Mouse (Mus musculus) forebrain, embryonic 12.5 days (tissue): ENCODE measurements around the gene Prune2. TPM values are rescaled to one million over a fixed set of nuclear protein-coding genes. Genes with fewer than 3 reads are reported as not detected.
A peak's percentile ranks its signal among the peaks of the same experiment; 100 is the strongest.
"Not testable (repeated sequence)": the region's sequence is repeated elsewhere in the genome, so short reads cannot be mapped to it uniquely, and the experiment has no call there.

ENCODE experiments used
- ATAC-seq: fragments of 200-750 bp; cut with Nextera tagmentation; 2 replicates; pipeline ENCODE4 v1.8.0; 2017; ENCODE audit warnings: moderate TSS enrichment; ENCODE audit not compliant: low FRiP score
- H3K27ac ChIP-seq: fragments of 300-500 bp; sonication (generic); 2 replicates; pipeline ENCODE4 v1.5.1; 2016; ENCODE audit warnings: mild to moderate bottlenecking
- H3K27me3 ChIP-seq: fragments of 300-500 bp; sonication (generic); 2 replicates; pipeline ENCODE4 v1.6.1; 2016; ENCODE audit warnings: mild to moderate bottlenecking
- H3K36me3 ChIP-seq: fragments of 300-500 bp; sonication (generic); replicated peaks from 2 replicates; pipeline ENCODE4 v1.6.1; 2016; ENCODE audit warnings: mild to moderate bottlenecking
- H3K4me1 ChIP-seq: fragments of 300-500 bp; sonication (generic); 2 replicates; pipeline ENCODE4 v1.6.1; 2016
- H3K4me2 ChIP-seq: fragments of 300-500 bp; sonication (generic); 2 replicates; pipeline ENCODE4 v1.6.1; 2016; ENCODE audit warnings: mild to moderate bottlenecking, moderate library complexity
- H3K4me3 ChIP-seq: fragments of 300-500 bp; sonication (generic); replicated peaks from 2 replicates; pipeline ENCODE4 v1.5.1; 2016; ENCODE audit warnings: mild to moderate bottlenecking
- H3K9ac ChIP-seq: fragments of 300-500 bp; sonication (generic); 2 replicates; pipeline ENCODE4 v1.6.1; 2016; ENCODE audit warnings: mild to moderate bottlenecking
- H3K9me3 ChIP-seq: fragments of 300-500 bp; sonication (generic); 2 replicates; pipeline ENCODE4 v1.6.1; 2016
- WGBS: fragments of 180-500 bp; shearing (Covaris S2); methylation state at CpG from one replicate; pipeline ENCODE4 v1.1.7; 2016; 5-methylcytosine and 5-hydroxymethylcytosine counted together
- polyA plus RNA-seq: library from polyadenylated mRNA; unstranded; fragments of >200 nt; fragmentation: Nextera tagmentation; extraction: Ambion mirVana; gene quantifications from 2 replicates; pipeline ENCODE4 v1.2.1, GENCODE M21; 2016

The Prune2 gene
- polyA plus RNA-seq, 1 experiment from 2014 or later = 2.8 TPM

- Histone ChIP-seq H3K27ac (no peak overlapping the region), H3K9ac (no peak overlapping the region), H3K27me3 (no peaks in the 10 kb centered on the region), H3K4me2 (no peak overlapping the region), H3K4me1 (no peaks in the 10 kb centered on the region), H3K36me3 (no peaks in the 10 kb centered on the region), H3K4me3 (no peak overlapping the region), H3K9me3 (no peaks in the 10 kb centered on the region)
- ATAC-seq = no peak
- 90% methylated on average over 7 of the region's 7 CpGs for WGBS
Observed at GRCm38 (mm10) chr19:17166288-17166687, 210.4 kb downstream of the Prune2 start.

DNA sequence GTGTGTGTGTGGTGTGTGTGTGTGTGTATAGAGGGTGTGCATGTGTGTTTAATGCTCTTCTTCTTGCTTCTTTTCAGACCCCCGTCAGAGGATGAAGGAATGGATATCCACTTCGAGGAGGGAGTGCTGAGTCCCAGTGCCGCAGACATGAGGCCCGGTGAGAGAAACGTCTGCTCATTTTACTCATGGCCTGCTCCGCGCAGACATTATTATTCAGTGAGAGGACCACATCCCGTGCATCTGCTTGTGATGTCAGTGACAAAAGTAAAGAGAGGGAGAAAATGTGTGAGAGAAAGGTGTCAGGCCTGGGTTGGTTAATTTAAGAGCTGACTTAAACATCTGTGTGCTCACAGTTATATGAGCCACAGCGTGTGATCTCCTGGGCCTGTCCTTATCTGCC is 212.3 kb downstream of the Prune2 start:
- no peak for ATAC-seq
- 83% methylated on average over 9 of the region's 9 CpGs for WGBS
- H3K4me1 ChIP-seq = no peaks in the 10 kb centered on the region
- H3K36me3 ChIP-seq = no peaks in the 10 kb centered on the region
- H3K27ac ChIP-seq = no peak overlapping the region
- no peaks in the 10 kb centered on the region for H3K9me3 ChIP-seq
- H3K4me3 ChIP-seq = no peak overlapping the region
- H3K4me2 ChIP-seq = no peak overlapping the region
- H3K9ac ChIP-seq = no peak overlapping the region
- no peaks in the 10 kb centered on the region for H3K27me3 ChIP-seq

DNA sequence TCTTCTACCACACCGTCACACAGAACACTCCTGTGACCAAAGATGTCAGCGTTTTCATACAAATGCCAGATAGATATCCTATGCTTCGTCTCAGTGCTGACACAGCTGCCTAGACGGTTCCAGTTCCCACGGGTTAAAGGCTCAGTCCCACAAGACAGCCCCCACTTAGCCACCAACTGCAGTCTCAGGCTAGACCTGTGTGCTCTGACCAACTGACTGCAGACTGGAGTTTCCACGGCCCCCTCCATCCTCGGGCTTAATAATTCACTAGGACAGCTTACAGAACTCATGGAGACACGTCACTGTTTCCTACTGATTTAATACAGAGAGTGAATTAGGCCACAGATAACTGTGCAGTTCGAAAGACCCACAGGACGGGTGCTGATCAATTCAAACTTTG is 213.8 kb downstream of the Prune2 start:
- Histone ChIP-seq H3K9me3 (no peaks in the 10 kb centered on the region), H3K9ac (no peak overlapping the region), H3K27ac (no peak overlapping the region), H3K4me1 (no peaks in the 10 kb centered on the region), H3K4me2 (no peak overlapping the region), H3K4me3 (no peak overlapping the region), H3K27me3 (no peaks in the 10 kb centered on the region), H3K36me3 (no peaks in the 10 kb centered on the region)
- WGBS = 89% methylated on average over 10 of the region's 10 CpGs
- no peak for ATAC-seq

DNA sequence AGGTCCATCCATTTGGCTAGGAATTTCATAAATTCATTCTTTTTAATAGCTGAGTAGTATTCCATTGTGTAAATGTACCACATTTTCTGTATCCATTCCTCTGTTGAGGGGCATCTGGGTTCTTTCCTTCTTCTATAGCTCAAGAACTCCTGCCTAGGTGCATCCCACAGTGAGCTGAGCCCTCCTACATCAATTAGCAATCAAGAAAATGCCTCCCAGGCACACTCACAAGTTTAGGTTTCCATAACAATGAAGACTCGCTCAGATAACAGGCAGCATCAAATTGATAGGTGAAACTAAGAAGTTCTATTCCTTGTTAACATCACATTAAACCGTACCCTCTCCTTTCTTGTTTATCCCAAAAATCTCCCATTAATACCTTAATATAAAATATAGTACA is 218.6 kb downstream of the Prune2 start:
- H3K9me3 ChIP-seq, H3K36me3 ChIP-seq, H3K4me1 ChIP-seq, H3K4me2 ChIP-seq, H3K27me3 ChIP-seq, ATAC-seq, H3K4me3 ChIP-seq, H3K9ac ChIP-seq, H3K27ac ChIP-seq: not testable (repeated sequence)
- 90% methylated on average over 2 of the region's 2 CpGs for WGBS

DNA sequence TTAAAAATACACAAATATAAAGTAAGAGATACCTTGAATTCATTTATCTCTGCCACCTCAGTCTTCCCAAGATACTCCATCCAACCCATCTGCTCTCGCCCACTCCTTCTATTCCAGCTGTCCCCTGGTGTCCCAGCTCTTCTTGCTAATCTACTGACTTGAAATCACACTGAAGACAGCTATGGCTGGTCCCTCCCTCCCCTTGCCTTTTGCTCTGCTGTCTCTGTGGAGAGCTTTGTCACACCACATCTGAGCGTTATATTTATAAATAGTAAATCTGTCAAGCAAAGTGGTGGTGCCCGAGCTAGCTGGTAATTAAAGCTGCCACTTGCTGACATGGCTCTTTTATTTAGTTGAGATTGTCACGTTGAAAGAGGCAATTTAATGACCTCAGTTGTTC is 224.6 kb downstream of the Prune2 start:
- Histone ChIP-seq H3K4me2 (no peak overlapping the region), H3K9me3 (no peaks in the 10 kb centered on the region), H3K27me3 (no peaks in the 10 kb centered on the region), H3K4me3 (no peak overlapping the region), H3K4me1 (no peaks in the 10 kb centered on the region), H3K27ac (no peak overlapping the region), H3K36me3 (no peaks in the 10 kb centered on the region), H3K9ac (no peak overlapping the region)
- ATAC-seq = peak; percentile 39; the same call in 1 of the 2 replicates
- 27% methylated on average over 4 of the region's 4 CpGs for WGBS

DNA sequence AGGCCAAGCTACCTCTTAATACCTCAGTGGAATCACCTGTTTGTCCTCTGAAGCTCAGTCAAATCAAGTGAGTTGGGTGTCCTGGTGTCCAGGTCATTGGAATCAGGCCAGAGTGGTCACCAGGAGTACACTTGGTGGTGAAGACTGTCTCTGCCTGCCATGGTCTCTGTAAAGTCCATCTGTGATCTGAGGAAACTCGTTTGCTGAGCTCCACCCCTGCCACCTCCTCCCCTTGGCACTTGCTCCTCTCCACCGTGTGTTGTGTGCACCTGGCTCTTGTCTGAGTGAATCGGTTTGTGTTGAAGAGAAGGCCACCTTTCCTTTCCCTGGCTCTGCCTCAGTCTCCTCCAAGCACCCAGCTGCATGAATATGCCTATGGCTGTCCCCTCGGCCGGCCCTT is 238.8 kb downstream of the Prune2 start:
- H3K4me1 ChIP-seq = no peaks in the 10 kb centered on the region
- no peaks in the 10 kb centered on the region for H3K27me3 ChIP-seq
- H3K36me3 ChIP-seq = no peaks in the 10 kb centered on the region
- no peak for ATAC-seq
- H3K4me3 ChIP-seq = no peak overlapping the region
- no peak overlapping the region for H3K4me2 ChIP-seq
- H3K9me3 ChIP-seq = no peaks in the 10 kb centered on the region
- no peak overlapping the region for H3K9ac ChIP-seq
- H3K27ac ChIP-seq = no peak overlapping the region
- 86% methylated on average over 5 of the region's 5 CpGs for WGBS

- no peaks in the 10 kb centered on the region for H3K9me3 ChIP-seq
- H3K9ac ChIP-seq = no peak overlapping the region
- no peak for ATAC-seq
- H3K36me3 ChIP-seq = no peaks in the 10 kb centered on the region
- WGBS = 70% methylated on average over 8 of the region's 8 CpGs
- H3K27me3 ChIP-seq = no peaks in the 10 kb centered on the region
- no peak overlapping the region for H3K4me2 ChIP-seq
- H3K4me3 ChIP-seq = no peak overlapping the region
- H3K4me1 ChIP-seq = no peaks in the 10 kb centered on the region
- H3K27ac ChIP-seq = no peak overlapping the region
Observed at GRCm38 (mm10) chr19:17199059-17199458, 243.1 kb downstream of the Prune2 start.

- Histone ChIP-seq H3K27ac (no peak overlapping the region), H3K4me2 (no peak overlapping the region), H3K4me3 (no peak overlapping the region), H3K9me3 (no peaks in the 10 kb centered on the region), H3K4me1 (no peaks in the 10 kb centered on the region), H3K27me3 (no peaks in the 10 kb centered on the region), H3K36me3 (no peaks in the 10 kb centered on the region), H3K9ac (no peak overlapping the region)
- 89% methylated on average over 7 of the region's 7 CpGs for WGBS
- no peak for ATAC-seq
Observed at GRCm38 (mm10) chr19:17207141-17207540, 251.2 kb downstream of the Prune2 start.

DNA sequence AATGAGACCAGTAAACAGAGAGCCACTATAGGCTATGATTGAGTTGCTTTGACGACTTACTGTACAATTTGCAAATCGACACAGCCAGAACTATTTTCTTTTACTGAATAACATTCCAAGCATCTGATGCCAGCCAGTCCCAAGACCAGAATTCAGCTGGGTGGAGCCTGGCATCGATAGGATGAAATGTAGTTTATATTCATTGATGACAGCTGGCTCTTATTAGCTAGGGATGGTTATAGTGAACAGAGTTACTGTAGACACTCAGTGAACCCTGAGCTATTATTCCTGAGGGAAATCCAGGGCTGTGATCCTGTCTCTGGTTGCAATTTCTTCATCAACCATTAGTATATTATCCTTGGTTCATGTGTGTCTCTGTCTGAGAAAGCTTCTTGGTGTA is 254.6 kb downstream of the Prune2 start:
- Histone ChIP-seq H3K27me3 (no peaks in the 10 kb centered on the region), H3K27ac (no peak overlapping the region), H3K4me2 (no peak overlapping the region), H3K4me1 (no peaks in the 10 kb centered on the region), H3K9ac (no peak overlapping the region), H3K9me3 (no peaks in the 10 kb centered on the region), H3K36me3 (no peaks in the 10 kb centered on the region), H3K4me3 (no peak overlapping the region)
- ATAC-seq = no peak
- 80% methylated on average over 3 of the region's 3 CpGs for WGBS

DNA sequence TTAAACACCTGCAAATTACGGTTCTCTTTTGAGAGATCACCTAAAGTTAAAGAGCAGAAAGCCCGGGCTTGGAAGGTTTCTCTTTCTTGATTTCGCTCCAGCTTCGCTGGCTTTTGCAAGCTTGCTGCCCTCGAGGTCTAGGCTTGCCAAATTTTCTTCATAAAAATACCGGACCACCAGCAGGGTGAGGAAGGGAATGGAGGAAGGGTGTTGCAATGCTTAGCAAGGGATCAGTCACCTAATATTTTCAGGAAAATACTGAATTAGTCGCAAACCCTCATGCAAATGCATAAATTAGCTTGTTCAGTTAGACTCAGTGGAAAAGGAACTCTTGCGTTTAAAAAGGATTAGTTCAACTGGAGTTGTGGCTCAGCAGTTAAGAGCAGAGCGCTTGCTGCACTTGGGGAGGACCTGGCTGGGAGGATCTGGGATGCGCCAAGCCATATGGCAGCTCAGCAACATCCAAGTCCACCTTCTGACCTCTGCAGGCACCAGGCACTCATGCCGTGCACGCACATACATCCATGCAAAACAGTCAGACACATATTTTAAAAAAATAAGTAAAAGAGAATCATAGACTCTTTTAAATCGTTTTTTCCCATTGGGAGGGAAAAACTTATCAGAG is 259.1 kb downstream of the Prune2 start:
- Histone ChIP-seq H3K9me3 (no peaks in the 10 kb centered on the region), H3K4me2 (no peak overlapping the region), H3K27me3 (no peaks in the 10 kb centered on the region), H3K4me3 (no peak overlapping the region), H3K9ac (no peak overlapping the region), H3K36me3 (no peaks in the 10 kb centered on the region), H3K27ac (no peak overlapping the region), H3K4me1 (no peaks in the 10 kb centered on the region)
- ATAC-seq = no peak
- 82% methylated on average over 13 of the region's 13 CpGs for WGBS

DNA sequence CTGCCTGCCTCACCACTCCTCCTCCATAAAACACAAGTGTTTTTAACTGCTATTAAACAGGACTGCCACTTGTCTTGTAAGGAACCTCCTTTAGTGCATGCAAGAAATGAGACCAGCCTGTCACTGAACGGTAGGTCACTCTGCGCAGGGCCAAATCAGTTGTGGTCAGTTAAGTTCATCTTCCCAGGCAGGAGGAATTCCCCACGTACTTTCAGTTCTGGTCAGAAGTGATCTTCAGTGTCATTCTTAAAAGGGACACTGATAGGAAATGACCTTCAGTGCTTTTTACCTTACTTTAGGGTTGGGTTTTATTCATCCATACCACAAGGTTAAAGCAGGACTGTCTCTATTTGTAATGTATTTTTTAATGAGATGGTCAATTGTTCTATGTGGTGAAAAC is 262.3 kb downstream of the Prune2 start:
- no peaks in the 10 kb centered on the region for H3K4me1 ChIP-seq
- H3K27ac ChIP-seq = no peak overlapping the region
- ATAC-seq = no peak
- 92% methylated on average over 3 of the region's 3 CpGs for WGBS
- H3K27me3 ChIP-seq = no peaks in the 10 kb centered on the region
- H3K9me3 ChIP-seq = no peaks in the 10 kb centered on the region
- no peaks in the 10 kb centered on the region for H3K36me3 ChIP-seq
- no peak overlapping the region for H3K4me3 ChIP-seq
- no peak overlapping the region for H3K9ac ChIP-seq
- no peak overlapping the region for H3K4me2 ChIP-seq

DNA sequence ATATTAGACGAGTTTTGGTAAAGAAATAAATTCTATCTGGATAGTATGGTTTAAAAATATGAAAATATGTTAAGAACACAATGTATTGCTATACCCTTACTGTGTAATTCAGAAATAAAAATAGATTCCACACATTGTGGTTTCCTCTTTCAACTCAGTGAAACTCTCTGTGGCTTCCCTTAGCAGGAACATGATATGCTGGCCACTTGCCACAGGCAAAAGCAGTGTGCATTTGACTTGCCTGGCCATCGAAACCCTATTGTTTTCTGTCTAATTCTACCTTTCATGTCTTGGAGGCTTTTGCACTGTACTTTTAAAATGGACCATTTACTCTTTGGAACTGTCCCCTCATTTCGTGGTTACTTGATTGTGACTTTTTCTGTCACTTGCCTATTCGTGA is 267.9 kb downstream of the Prune2 start:
- Histone ChIP-seq H3K4me3 (no peak overlapping the region), H3K27me3 (no peaks in the 10 kb centered on the region), H3K9ac (no peak overlapping the region), H3K4me2 (no peak overlapping the region), H3K36me3 (no peaks in the 10 kb centered on the region), H3K27ac (no peak overlapping the region), H3K4me1 (no peaks in the 10 kb centered on the region), H3K9me3 (no peaks in the 10 kb centered on the region)
- 86% methylated on average over 4 of the region's 4 CpGs for WGBS
- no peak for ATAC-seq

DNA sequence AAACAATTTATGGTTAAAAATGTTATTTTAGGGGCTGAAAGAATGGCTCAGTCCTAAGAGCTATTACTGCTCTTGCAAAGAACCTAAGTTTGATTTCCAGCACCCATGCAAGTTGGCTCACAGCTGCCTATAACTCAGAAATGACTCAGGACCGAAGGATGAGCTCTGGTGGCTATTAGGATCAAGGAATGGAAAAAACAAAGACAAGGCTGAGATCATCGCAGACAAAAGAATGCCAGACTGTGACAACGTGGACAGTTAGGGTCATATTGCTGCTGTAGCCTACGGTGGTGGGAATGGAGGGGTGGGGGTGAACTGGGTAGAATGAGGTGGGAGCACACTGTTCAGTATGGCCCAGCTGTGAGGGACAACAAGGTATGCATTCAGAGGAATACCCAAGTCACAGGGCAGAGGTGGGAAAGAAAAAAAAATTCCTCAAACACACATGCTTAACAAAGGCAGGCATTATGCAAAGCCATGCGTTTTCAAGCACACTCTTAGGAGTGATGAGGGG is 269.7 kb downstream of the Prune2 start:
- Histone ChIP-seq H3K4me3 (no peak overlapping the region), H3K27ac (no peak overlapping the region), H3K36me3 (no peaks in the 10 kb centered on the region), H3K4me2 (no peak overlapping the region), H3K27me3 (no peaks in the 10 kb centered on the region), H3K9me3 (no peaks in the 10 kb centered on the region), H3K4me1 (no peaks in the 10 kb centered on the region), H3K9ac (no peak overlapping the region)
- no peak for ATAC-seq
- WGBS = 59% methylated on average over 5 of the region's 5 CpGs
